Mouse (Mus musculus) heart, postnatal 0 days (tissue): ENCODE data around the gene Nacad. TPM values are rescaled to one million over a fixed set of nuclear protein-coding genes. Genes with fewer than 3 reads are reported as not detected.
"Not testable (repeated sequence)": the region's sequence is repeated elsewhere in the genome, so short reads cannot be mapped to it uniquely, and the experiment has no call there.

Experiments used
- ATAC-seq: fragments of 200-750 bp; cut with Nextera tagmentation; 2 replicates; pipeline ENCODE4 v1.8.0; 2017; ENCODE audit warnings: low read depth, moderate number of reproducible peaks, moderate library complexity; ENCODE audit not compliant: insufficient read depth
- DNase-seq: peaks from one replicate; pipeline ENCODE4 v3.0.0-alpha.2; 2016; ENCODE audit warnings: low spot score
- H3K27ac ChIP-seq: fragments of 300-500 bp; sonication (generic); 2 replicates; pipeline ENCODE4 v1.5.1; 2014; ENCODE audit warnings: low read depth, mild to moderate bottlenecking
- H3K27me3 ChIP-seq: fragments of 300-500 bp; sonication (generic); 2 replicates; pipeline ENCODE4 v1.6.1; 2014; ENCODE audit warnings: low read length, mixed read lengths; ENCODE audit not compliant: control insufficient read depth, insufficient read depth
- H3K36me3 ChIP-seq: fragments of 300-500 bp; sonication (generic); replicated peaks from 2 replicates; pipeline ENCODE4 v1.6.1; 2014; ENCODE audit warnings: low read length, mixed read lengths; ENCODE audit not compliant: control insufficient read depth, insufficient read depth
- H3K4me1 ChIP-seq: fragments of 300-500 bp; sonication (generic); 2 replicates; pipeline ENCODE4 v1.6.1; 2014; ENCODE audit warnings: antibody characterized with exemption; ENCODE audit not compliant: control insufficient read depth, insufficient read depth
- H3K4me2 ChIP-seq: fragments of 300-500 bp; sonication (generic); 2 replicates; pipeline ENCODE4 v1.6.1; 2014; ENCODE audit warnings: low read depth, mild to moderate bottlenecking, low read length, moderate library complexity
- H3K4me3 ChIP-seq: fragments of 300-500 bp; sonication (generic); 2 replicates; pipeline ENCODE4 v1.5.1; 2014; ENCODE audit warnings: low read depth, low read length
- H3K9ac ChIP-seq: fragments of 300-500 bp; sonication (generic); replicated peaks from 2 replicates; pipeline ENCODE4 v1.6.1; 2014; ENCODE audit warnings: low read depth, low read length, mixed read lengths
- H3K9me3 ChIP-seq: fragments of 300-500 bp; sonication (generic); replicated peaks from 2 replicates; pipeline ENCODE4 v1.6.1; 2016; ENCODE audit warnings: low read length; ENCODE audit not compliant: control insufficient read depth
- CTCF ChIP-seq: IDR thresholded peaks from 2 replicates; pipeline ENCODE4 v1.5.1; 2016; ENCODE audit warnings: antibody characterized with exemption, control low read depth, low read depth
- EP300 ChIP-seq: IDR thresholded peaks from 2 replicates; pipeline ENCODE4 v1.6.1; 2016; ENCODE audit warnings: antibody characterized with exemption, low read depth
- WGBS: fragments of 180-500 bp; shearing (Covaris S2); extraction: QIAGEN DNeasy Blood & Tissue Kit; methylation state at CpG from one replicate; pipeline ENCODE4 v1.1.7; 2014; 5-methylcytosine and 5-hydroxymethylcytosine counted together
- polyA plus RNA-seq: library from polyadenylated mRNA; unstranded; fragments of >200 nt; fragmentation: Nextera tagmentation; extraction: Ambion mirVana; gene quantifications from 2 replicates; pipeline ENCODE4 v1.2.1, GENCODE M21; 2015
- total RNA-seq: library from RNA; depleted of rRNA; stranded (reverse); fragments of >200 nt; gene quantifications from 2 replicates; pipeline ENCODE4 v1.2.3, GENCODE M21; 2014; ENCODE audit warnings: low replicate concordance; rRNA removed

Nacad gene
- total RNA-seq (0.95 and 2.5 TPM in 2 replicates), polyA plus RNA-seq (1.2 TPM in 2 replicates)

GRCm38 (mm10) chr11:6605491-6606399 lies at the start of gene Nacad:
Gene Nacad (minus strand): TSS chr11:6606053.
- Histone ChIP-seq H3K36me3 (peaks cover 2% of the 10 kb centered on the region), H3K27ac (no peak within 1 kb of the TSS), H3K27me3 (peaks cover 35% of the 10 kb centered on the region), H3K4me2 (peak within 1 kb of the TSS; percentile 62), H3K4me1 (peaks cover 20% of the 10 kb centered on the region), H3K9ac (no peak within 1 kb of the TSS), H3K4me3 (peak within 1 kb of the TSS; percentile 39), H3K9me3 (no peaks in the 10 kb centered on the region)
- no peak for TF ChIP-seq EP300
- no peak for TF ChIP-seq CTCF
- DNase-seq, result peak; percentile 7
- ATAC-seq, result peak; percentile 12; the same call in 1 of the 2 replicates
- 8% methylated on average over 36 of the region's 41 CpGs for WGBS

- WGBS, result 2% methylated on average over 2 of the region's 2 CpGs
- Histone ChIP-seq H3K27me3 (peaks cover 4% of the 10 kb centered on the region; the same call in 1 of the 2 replicates), H3K27ac (no peak overlapping the region), H3K9ac (no peak overlapping the region), H3K4me3 (no peak overlapping the region), H3K4me1 (no peaks in the 10 kb centered on the region), H3K4me2 (no peak overlapping the region), H3K36me3 (no peaks in the 10 kb centered on the region), H3K9me3 (no peaks in the 10 kb centered on the region)
- peak; percentile 78 for DNase-seq
- no peak for TF ChIP-seq EP300
- peak; percentile 91 for TF ChIP-seq CTCF
- ATAC-seq, result peak; percentile 67
These were observed 49.0 kb upstream of the Nacad start for GRCm38 (mm10) chr11:6654903-6655302.

GRCm38 (mm10) chr11:6652978-6653377 lies 47.1 kb upstream of the Nacad start:
- H3K4me3 ChIP-seq, H3K9ac ChIP-seq, H3K27me3 ChIP-seq, H3K4me2 ChIP-seq, H3K4me1 ChIP-seq, DNase-seq, H3K27ac ChIP-seq, H3K9me3 ChIP-seq, H3K36me3 ChIP-seq, ATAC-seq: not testable (repeated sequence)
- peak; percentile 32 for TF ChIP-seq CTCF
- WGBS, result 76% methylated on average over 3 of the region's 3 CpGs

GRCm38 (mm10) chr11:6650519-6650918 lies 44.7 kb upstream of the Nacad start:
- Histone ChIP-seq H3K9ac (no peak overlapping the region), H3K27me3 (no peaks in the 10 kb centered on the region), H3K4me2 (no peak overlapping the region), H3K27ac (no peak overlapping the region), H3K36me3 (no peaks in the 10 kb centered on the region), H3K4me3 (no peak overlapping the region), H3K4me1 (no peaks in the 10 kb centered on the region), H3K9me3 (no peaks in the 10 kb centered on the region)
- TF ChIP-seq EP300 (no peak), CTCF (no peak)
- WGBS, result 62% methylated on average over 7 of the region's 7 CpGs
- ATAC-seq (no peak), DNase-seq (no peak)

GRCm38 (mm10) chr11:6647831-6648724 lies 42.2 kb upstream of the Nacad start:
- Histone ChIP-seq H3K4me2 (no peak overlapping the region), H3K9me3 (no peaks in the 10 kb centered on the region), H3K27ac (no peak overlapping the region), H3K27me3 (no peaks in the 10 kb centered on the region), H3K36me3 (no peaks in the 10 kb centered on the region), H3K4me3 (no peak overlapping the region), H3K4me1 (no peaks in the 10 kb centered on the region), H3K9ac (no peak overlapping the region)
- TF ChIP-seq EP300, result no peak
- peak; percentile 13; the same call in 1 of the 2 replicates for TF ChIP-seq CTCF
- DNase-seq (no peak), ATAC-seq (no peak)
- 51% methylated on average over 9 of the region's 9 CpGs for whole genome bisulfite sequencing
